Mouse (Mus musculus) myocyte (in vitro differentiated cells): ENCODE results near the gene Tarbp1. TPM values are rescaled to one million over a fixed set of nuclear protein-coding genes. Genes with fewer than 3 reads are reported as not detected.
A peak's percentile ranks its signal among the peaks of the same experiment; 100 is the strongest.

Source experiments
- H3K27me3 ChIP-seq: one replicate; pipeline ENCODE4 v1.6.1; 2011; ENCODE audit not compliant: control insufficient read depth, insufficient read depth, insufficient read length
- H3K36me3 ChIP-seq: one replicate; pipeline ENCODE4 v1.6.1; 2011; ENCODE audit not compliant: control insufficient read depth, insufficient read depth
- H3K4me2 ChIP-seq: one replicate; pipeline ENCODE4 v1.6.1; 2011; ENCODE audit warnings: low read depth, control low read depth
- H3K4me3 ChIP-seq: one replicate; pipeline ENCODE4 v1.5.1; 2011; ENCODE audit warnings: mild to moderate bottlenecking, control low read depth, moderate library complexity
- H3K79me2 ChIP-seq: one replicate; pipeline ENCODE4 v1.6.1; 2011; ENCODE audit not compliant: control insufficient read depth, insufficient read depth
- H3ac ChIP-seq: one replicate; pipeline ENCODE4 v1.6.1; 2011; ENCODE audit not compliant: control insufficient read depth, insufficient read length
- CEBPB ChIP-seq: IDR thresholded peaks from 2 replicates; pipeline ENCODE4 v1.6.1; 2011; ENCODE audit warnings: mild to moderate bottlenecking, moderate library complexity; ENCODE audit not compliant: poor library complexity, insufficient read depth, severe bottlenecking
- E2F4 ChIP-seq: IDR thresholded peaks from one replicate; pipeline ENCODE4 v1.6.1; 2011; ENCODE audit warnings: mild to moderate bottlenecking, control low read depth, moderate library complexity; ENCODE audit not compliant: insufficient read depth
- MAX ChIP-seq: IDR thresholded peaks from one replicate; pipeline ENCODE4 v1.6.1; 2011; ENCODE audit warnings: low read depth, mild to moderate bottlenecking, control low read depth
- MYOD1 ChIP-seq, 3 experiments: IDR thresholded peaks; one replicate each; pipeline ENCODE4 v1.6.1; 2011; ENCODE audit warnings: control low read depth in 2 of 3, low read depth in 2 of 3, mild to moderate bottlenecking in 2 of 3, moderate library complexity in 1 of 3; ENCODE audit not compliant: insufficient read length in 2 of 3, control insufficient read depth in 1 of 3
- MYOG ChIP-seq, 3 experiments: IDR thresholded peaks; one replicate each; pipeline ENCODE4 v1.6.1; 2011; ENCODE audit warnings: control low read depth in 2 of 3, low read depth in 2 of 3, mild to moderate bottlenecking in 2 of 3; ENCODE audit not compliant: insufficient read length in 2 of 3, control insufficient read depth in 1 of 3, insufficient read depth in 1 of 3
- POLR2A ChIP-seq: IDR thresholded peaks from one replicate; pipeline ENCODE4 v1.6.1; 2011; ENCODE audit warnings: low read depth, mild to moderate bottlenecking, control low read depth, moderate library complexity; ENCODE audit not compliant: insufficient read length
- POLR2AphosphoS2 ChIP-seq: IDR thresholded peaks from one replicate; pipeline ENCODE4 v1.6.1; 2011; ENCODE audit warnings: low read depth, control low read depth; ENCODE audit not compliant: insufficient read length
- REST ChIP-seq: IDR thresholded peaks from one replicate; pipeline ENCODE4 v1.6.1; 2011; ENCODE audit warnings: mild to moderate bottlenecking, control low read depth, moderate library complexity; ENCODE audit not compliant: insufficient read depth, insufficient read length
- SRF ChIP-seq: IDR thresholded peaks from one replicate; pipeline ENCODE4 v1.6.1; 2011; ENCODE audit warnings: low read depth; ENCODE audit not compliant: control insufficient read depth, insufficient read length
- TCF12 ChIP-seq: IDR thresholded peaks from one replicate; pipeline ENCODE4 v1.6.1; 2011; ENCODE audit warnings: mild to moderate bottlenecking, control low read depth; ENCODE audit not compliant: poor library complexity, insufficient read depth, severe bottlenecking
- TCF3 ChIP-seq: IDR thresholded peaks from one replicate; pipeline ENCODE4 v1.6.1; 2011; ENCODE audit warnings: low read depth, control low read depth; ENCODE audit not compliant: insufficient read length
- USF1 ChIP-seq: IDR thresholded peaks from one replicate; pipeline ENCODE4 v1.6.1; 2011; ENCODE audit warnings: low read depth, mild to moderate bottlenecking, control low read depth, moderate library complexity
- polyA plus RNA-seq: library from polyadenylated mRNA; unstranded; fragments of >200 nt; fragmentation: generic; extraction: Trizol; gene quantifications from one replicate; pipeline ENCODE4 v1.2.1, GENCODE M21; 2012; ENCODE audit warnings: missing spikeins

Gene Tarbp1
- polyA plus RNA-seq, 1 experiment, result 1.7 TPM

DNA sequence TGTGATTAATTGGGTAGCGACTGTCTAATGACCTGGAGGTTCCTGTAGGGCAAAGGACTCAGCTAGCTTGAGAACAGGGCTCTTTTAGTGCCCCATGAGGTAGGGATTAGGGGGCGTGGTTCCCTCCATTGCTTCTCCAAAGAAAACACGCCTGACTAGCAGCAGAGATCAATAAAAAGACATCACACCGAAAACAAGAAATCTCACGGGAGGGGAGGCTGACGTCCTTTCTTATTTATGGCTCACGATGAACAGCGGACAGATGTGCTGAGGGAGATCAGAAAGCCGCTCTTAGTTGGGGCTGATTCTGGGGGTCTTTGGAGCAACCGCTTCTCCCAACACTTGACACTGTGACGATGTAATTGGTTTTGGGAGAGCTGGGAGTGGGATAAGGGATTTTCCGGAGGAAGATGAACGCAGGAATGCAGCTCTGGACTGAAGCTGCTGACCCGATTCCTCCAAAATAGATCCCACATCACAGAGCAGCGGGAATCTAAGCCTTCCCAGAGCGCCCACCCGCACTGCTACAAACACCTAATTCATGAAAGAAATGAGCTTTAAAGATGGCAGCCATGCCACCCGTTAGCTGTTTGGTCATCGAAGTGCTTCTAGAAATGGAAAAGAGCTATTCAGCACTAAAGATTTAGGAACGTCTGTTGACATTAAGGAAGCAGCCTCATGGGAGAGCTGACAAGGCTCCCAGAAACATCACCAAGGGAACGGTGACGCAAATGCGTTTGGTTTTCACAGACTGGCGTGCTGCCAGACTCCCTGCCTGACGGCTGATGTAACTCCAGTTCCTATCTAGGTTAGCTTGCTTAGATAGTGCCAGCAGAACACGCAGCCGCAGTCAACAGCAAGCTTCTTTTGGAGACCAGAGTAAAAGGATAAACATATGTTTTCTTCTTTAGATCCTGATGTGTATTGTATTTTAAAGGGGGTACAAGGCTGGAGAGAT lies 42.0 kb upstream of the Tarbp1 start:
- TF ChIP-seq REST (no peak), CEBPB (peak; percentile 74; the same call in 1 of the 2 replicates), TCF12 (no peak), E2F4 (no peak), MYOD1 (IDR thresholded peaks at IDR 0.05; ENCODE audit: control insufficient read depth in 1 of 3, insufficient read length in 2 of 3, low read depth in 2 of 3) (no peak), TCF3 (no peak), MAX (no peak), MYOG (IDR thresholded peaks at IDR 0.05; ENCODE audit: control insufficient read depth in 1 of 3, insufficient read depth in 1 of 3, insufficient read length in 2 of 3, low read depth in 2 of 3) (no peak)
- no peak overlapping the region for H3ac ChIP-seq
- H3K4me3 ChIP-seq, result no peak overlapping the region
- no peaks in the 10 kb centered on the region for H3K79me2 ChIP-seq
- peak overlapping the region; percentile 60 for H3K4me2 ChIP-seq
- H3K27me3 ChIP-seq, result no peaks in the 10 kb centered on the region
- H3K36me3 ChIP-seq, result no peaks in the 10 kb centered on the region

DNA sequence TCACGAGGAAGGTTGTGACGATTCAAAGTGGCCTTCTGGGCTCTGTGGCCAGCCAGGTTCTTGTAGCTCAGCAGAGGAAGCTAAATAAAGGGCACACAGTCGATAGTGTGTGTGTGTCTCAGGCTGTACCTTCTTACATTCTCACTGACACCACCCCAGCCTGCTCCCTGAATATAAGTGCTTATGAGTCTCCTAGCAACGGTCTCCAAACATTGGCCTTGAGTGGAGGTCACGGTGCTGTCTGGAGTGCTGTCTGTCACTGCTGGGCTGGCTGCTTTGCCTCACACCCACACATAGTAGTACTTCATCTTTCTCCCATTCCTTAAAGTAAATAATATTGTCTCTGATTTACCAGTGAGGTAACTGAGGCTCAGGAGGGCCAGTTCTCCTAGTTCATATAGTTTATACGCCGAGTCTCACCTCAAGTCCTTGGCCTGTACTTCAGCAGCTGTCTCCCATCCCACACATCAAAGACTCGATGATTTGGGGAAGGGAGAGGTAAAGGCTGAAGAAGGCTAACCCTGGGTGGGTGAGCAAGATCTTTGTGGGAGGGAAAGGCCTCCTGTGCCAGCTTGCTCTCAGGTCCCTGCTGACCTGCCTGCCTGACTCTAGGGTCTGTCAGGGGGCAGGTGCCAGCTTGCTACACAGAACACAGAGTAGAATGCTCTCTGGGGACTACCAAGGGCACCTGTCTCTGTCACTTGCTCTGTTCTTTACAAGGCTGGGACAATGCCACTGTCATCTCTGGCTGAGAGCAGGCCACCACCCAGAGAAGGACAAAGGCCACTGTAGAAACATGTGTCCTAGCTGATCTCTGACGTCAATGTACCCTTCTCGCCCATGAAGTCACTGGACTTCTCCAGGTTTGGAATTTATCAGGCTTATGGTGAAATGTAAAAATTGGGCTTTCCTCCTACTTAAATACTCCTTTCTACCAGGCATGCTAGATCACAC lies 39.4 kb upstream of the Tarbp1 start:
- no peaks in the 10 kb centered on the region for H3K79me2 ChIP-seq
- no peaks in the 10 kb centered on the region for H3K36me3 ChIP-seq
- H3K27me3 ChIP-seq, result no peaks in the 10 kb centered on the region
- TF ChIP-seq TCF3, result no peak
- TF ChIP-seq MYOD1 (IDR thresholded peaks at IDR 0.05; ENCODE audit: control insufficient read depth in 1 of 3, insufficient read length in 2 of 3, low read depth in 2 of 3), result peak in 1 of 3 experiments; percentile 78
- TF ChIP-seq CEBPB, result no peak
- TF ChIP-seq SRF, result no peak
- no peak for TF ChIP-seq TCF12
- H3ac ChIP-seq, result no peak overlapping the region
- no peak overlapping the region for H3K4me3 ChIP-seq
- peak overlapping the region; percentile 7 for H3K4me2 ChIP-seq

GRCm38 (mm10) chr8:126510866-126511265 lies 36.0 kb upstream of the Tarbp1 start:
- H3K36me3 ChIP-seq, result no peaks in the 10 kb centered on the region
- H3K4me2 ChIP-seq, result no peak overlapping the region
- H3K79me2 ChIP-seq, result no peaks in the 10 kb centered on the region
- TF ChIP-seq CEBPB (no peak), TCF12 (no peak), POLR2A (no peak), MAX (no peak), SRF (no peak), POLR2AphosphoS2 (no peak), REST (no peak), MYOG (IDR thresholded peaks at IDR 0.05; ENCODE audit: control insufficient read depth in 1 of 3, insufficient read depth in 1 of 3, insufficient read length in 2 of 3, low read depth in 2 of 3) (no peak), MYOD1 (IDR thresholded peaks at IDR 0.05; ENCODE audit: control insufficient read depth in 1 of 3, insufficient read length in 2 of 3, low read depth in 2 of 3) (no peak), TCF3 (no peak), E2F4 (no peak), USF1 (no peak)
- no peaks in the 10 kb centered on the region for H3K27me3 ChIP-seq
- H3ac ChIP-seq, result no peak overlapping the region
- H3K4me3 ChIP-seq, result no peak overlapping the region

GRCm38 (mm10) chr8:126509635-126510034 lies 34.8 kb upstream of the Tarbp1 start:
- Histone ChIP-seq H3K4me3 (no peak overlapping the region), H3ac (no peak overlapping the region), H3K4me2 (no peak overlapping the region), H3K27me3 (no peaks in the 10 kb centered on the region), H3K36me3 (no peaks in the 10 kb centered on the region), H3K79me2 (no peaks in the 10 kb centered on the region)
- no peak for TF ChIP-seq MYOD1 (IDR thresholded peaks at IDR 0.05; ENCODE audit: control insufficient read depth in 1 of 3, insufficient read length in 2 of 3, low read depth in 2 of 3)
- TF ChIP-seq TCF3, result no peak
- no peak for TF ChIP-seq MYOG (IDR thresholded peaks at IDR 0.05; ENCODE audit: control insufficient read depth in 1 of 3, insufficient read depth in 1 of 3, insufficient read length in 2 of 3, low read depth in 2 of 3)
- no peak for TF ChIP-seq SRF
- no peak for TF ChIP-seq USF1
- no peak for TF ChIP-seq CEBPB
- no peak for TF ChIP-seq E2F4
- TF ChIP-seq TCF12, result no peak
- no peak for TF ChIP-seq MAX
- TF ChIP-seq POLR2A, result no peak
